Mouse (Mus musculus) natural killer cell, adult 2 months (primary cell): Measurements from ENCODE around the gene Lipt1.

Experiments used
- DNase-seq, 2 experiments: peaks; one replicate each; pipeline ENCODE4 v3.0.0; 2022; ENCODE audit warnings: low spot score in 2 of 2

Lipt1 gene

GRCm38 (mm10) chr1:37871704-37872103 lies at the start of gene Lipt1:
Lipt1 (plus strand) TSS chr1:37871738.
- DNase-seq = no peak

DNA sequence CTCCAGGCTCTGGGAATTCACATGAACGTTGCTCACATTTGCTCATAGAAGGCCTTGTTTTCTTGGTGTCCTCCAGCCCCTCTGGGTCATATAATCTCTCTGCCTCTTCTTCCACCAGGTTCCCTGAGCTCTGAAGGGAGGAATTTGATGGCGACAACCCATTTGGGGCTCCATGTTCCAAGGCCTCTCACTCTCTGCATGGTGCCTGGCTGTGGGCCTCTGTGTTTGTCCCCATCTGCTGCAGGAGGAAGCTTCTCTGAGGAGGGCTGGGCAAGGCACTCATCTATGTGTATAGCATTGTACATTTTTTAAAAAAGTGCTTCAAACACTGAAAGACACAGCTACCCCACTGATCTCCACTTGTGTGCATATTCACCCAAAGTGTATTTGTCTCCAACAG lies 39.9 kb upstream of the Lipt1 start:
- no peak for DNase-seq

DNA sequence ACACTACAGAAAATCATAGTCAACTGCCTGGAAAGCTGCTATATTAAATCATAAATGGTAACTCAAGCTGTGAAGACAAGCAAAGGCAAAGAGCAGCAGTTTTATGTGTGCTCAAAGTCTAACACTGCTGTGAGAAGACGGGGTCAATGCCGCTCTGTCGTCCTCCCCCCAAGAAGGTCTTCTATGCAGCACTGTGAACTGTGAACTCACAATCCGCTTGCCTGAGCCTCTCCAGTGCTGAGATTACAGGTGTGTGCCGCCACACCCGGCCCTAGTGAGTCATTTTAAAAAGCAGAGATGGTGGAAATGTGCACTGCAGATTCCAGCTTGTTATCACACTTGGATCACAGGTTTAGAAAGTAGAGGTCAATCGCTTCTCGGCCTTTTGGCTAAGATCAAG lies 24.7 kb upstream of the Lipt1 start:
- DNase-seq = no peak

GRCm38 (mm10) chr1:37850696-37851095 lies 20.8 kb upstream of the Lipt1 start:
- no peak for DNase-seq

- DNase-seq = peak; percentile 98 to 99
Measured at GRCm38 (mm10) chr1:37864511-37865400, 6.8 kb upstream of the Lipt1 start.

GRCm38 (mm10) chr1:37865401-37866215 lies 5.9 kb upstream of the Lipt1 start:
- no peak for DNase-seq

- DNase-seq = no peak
Measured at GRCm38 (mm10) chr1:37866286-37866685, 5.3 kb upstream of the Lipt1 start, which contains the start of gene Tsga10. Tsga10 (minus strand) TSS chr1:37866429.

- DNase-seq = peak; percentile 47 to 59
Measured at GRCm38 (mm10) chr1:37867056-37867455, 4.5 kb upstream of the Lipt1 start.

GRCm38 (mm10) chr1:37867684-37868322 lies 3.7 kb upstream of the Lipt1 start:
- no peak for DNase-seq

DNA sequence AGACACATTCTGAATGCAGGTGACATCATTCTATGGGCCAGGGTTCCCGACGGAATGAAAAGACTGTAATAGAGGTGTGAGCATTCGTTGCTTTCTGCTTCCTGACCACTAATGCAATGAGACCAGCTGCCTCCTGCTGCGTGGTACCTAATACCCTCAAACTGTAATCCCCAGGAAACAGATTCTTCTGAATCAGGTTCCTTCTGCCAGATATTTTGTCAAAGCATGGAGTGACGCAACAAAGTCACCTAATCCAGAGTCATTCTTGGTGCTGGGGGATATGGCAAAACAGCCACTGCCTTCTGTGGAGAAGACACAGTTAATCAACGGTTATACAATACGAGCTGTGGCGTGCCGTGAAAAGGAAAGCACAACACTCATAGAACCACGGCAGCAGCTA lies 2.9 kb upstream of the Lipt1 start:
- no peak for DNase-seq

- no peak for DNase-seq
Measured at GRCm38 (mm10) chr1:37869362-37869761, 2.2 kb upstream of the Lipt1 start.

DNA sequence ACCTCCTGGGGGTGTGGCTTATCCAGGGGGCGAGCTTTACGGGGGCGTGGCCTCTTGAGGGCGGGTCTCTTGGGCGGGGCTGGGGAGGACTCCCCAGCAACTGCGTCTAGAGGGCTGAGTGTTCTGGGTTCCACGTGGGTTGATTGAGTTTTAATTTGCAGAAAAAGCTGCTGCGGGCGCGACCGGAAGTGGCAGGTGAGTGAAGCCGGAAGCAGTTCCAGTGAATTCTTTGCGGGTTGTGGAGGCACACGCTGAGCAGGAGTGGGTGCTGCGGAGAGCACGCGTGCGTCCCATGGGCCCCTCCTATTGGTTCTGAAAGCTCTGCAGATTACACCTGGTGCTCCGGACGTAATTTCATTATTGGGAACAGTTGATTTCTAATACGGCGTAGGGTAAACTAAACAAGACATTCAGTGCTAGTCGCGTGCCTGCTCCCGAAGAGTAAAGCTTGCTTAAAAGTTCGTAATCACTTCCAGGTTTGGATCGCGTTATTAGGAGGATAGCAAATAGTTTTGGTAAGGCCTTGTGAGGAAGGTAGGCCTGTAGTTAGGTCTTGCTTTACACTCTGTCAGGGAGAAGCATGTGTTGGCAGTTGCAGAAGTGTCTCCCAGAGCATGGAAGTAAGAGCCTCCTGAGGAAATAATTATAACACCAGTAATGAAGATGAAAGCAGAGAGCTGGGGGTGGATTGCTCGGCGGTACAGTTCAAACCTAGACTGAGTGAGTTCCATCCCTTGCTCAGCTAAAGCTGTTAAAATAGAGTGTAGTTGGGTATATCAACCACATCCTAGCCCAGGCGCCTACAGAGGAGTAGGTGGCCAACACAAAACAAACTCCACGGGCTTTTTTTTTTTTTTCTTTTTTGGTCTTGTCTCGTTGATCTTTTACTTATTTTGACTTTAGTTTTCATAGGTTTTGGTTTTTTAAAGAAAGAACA lies 861 bp downstream of the Lipt1 start:
- DNase-seq = peak; percentile 60 to 76

DNA sequence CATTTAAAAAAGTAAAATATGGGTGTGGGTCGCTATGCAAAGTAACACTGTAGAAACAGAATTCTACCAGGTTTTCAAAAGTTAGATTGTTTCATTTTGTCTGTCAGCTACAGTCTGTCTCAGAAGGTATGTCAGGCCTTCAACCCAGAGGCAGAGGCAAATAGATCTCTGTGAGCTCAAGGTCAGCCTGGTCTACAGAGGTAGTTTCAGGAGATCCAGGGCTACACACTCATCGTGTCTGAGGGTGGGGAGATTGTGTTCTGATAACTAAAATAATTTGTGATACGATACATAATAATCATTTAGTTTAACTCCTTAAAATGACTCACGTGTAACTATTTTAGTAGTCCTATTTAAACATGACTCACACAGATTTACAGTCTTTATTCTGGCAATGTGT lies 1.6 kb downstream of the Lipt1 start:
- no peak for DNase-seq

GRCm38 (mm10) chr1:37877736-37878460 lies 6.4 kb downstream of the Lipt1 start:
- no peak for DNase-seq

GRCm38 (mm10) chr1:37883411-37883810 lies 11.9 kb downstream of the Lipt1 start:
- DNase-seq = no peak

GRCm38 (mm10) chr1:37884451-37884850 lies 12.9 kb downstream of the Lipt1 start:
- peak; percentile 10 to 35 for DNase-seq

GRCm38 (mm10) chr1:37889206-37889605 lies 17.7 kb downstream of the Lipt1 start:
- DNase-seq = no peak

DNA sequence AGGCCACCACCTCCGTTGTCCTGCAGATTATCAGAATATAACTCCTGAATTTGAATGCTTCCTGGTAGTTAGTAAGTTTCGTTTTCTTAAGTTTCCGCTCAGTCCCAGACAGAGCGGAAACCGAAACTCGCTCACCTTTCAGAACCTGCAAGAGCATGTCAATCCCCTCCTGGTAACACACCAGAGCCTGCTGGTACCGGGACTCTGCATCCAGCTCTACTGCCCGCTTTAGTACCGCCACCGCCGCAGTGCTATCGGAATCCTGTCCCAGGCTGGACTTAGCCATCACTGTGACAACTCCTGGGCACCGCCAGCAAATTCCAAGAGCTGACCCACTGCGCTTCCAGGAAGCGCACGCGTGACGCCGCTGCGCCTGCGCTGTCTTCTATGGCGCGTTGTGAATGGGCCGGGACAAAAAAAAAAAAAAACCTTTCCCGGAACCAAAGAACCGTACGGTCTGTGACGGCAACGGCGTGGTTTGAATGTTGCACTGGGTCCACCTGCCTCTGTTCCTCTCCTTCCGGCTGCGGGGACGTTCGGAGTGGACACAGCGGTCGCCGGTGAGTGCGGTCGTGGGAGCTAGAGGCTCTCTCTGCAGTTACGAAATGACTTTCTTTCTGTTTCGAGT lies 18.6 kb downstream of the Lipt1 start, which contains the start of the genes Mitd1 and Mrpl30:
TSS of gene Mitd1 (minus strand) at position 387 of the 628 bp plus-strand sequence.
TSS of gene Mrpl30 (plus strand) at position 453 of the 628 bp plus-strand sequence.
- DNase-seq = peak; percentile 82 to 86

DNA sequence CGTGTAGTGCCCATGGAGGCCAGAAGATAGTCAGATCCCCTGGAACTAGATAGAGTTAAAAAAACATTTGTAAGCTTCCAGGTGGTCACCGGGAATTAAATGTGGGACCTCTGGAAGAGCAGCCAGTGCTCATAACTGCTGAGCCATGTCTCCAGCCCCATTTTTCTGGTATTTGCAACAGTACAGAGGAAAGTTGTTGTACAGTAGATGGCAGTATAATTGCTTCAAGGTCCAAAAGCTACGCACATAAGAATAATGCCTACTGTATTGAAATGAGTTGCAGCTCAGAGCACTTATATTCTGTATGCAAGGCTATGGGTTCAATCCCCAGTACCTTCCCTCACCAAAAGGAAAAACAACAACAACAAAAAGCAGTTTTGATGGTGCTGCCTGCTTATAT lies 19.9 kb downstream of the Lipt1 start:
- no peak for DNase-seq

GRCm38 (mm10) chr1:37894606-37895005 lies 23.1 kb downstream of the Lipt1 start:
- DNase-seq = no peak
